Mouse (Mus musculus): ENCODE data around the gene Vdr. TPM values are rescaled to one million over a fixed set of nuclear protein-coding genes. Genes with fewer than 3 reads are reported as not detected.

Vdr gene
- total and polyA plus RNA-seq, 2 experiments, result 0.04 to 0.09 TPM

- Histone ChIP-seq H3K79me2 (ENCODE audit: control insufficient read depth, insufficient read depth, low read length) (peaks cover 4% of the 10 kb centered on the region; the same call in 1 of the 2 replicates), H3K9ac (ENCODE audit: low read depth, low read length) (peak overlapping the region; percentile 12; the same call in 1 of the 2 replicates), H3K36me3 (ENCODE audit: control insufficient read depth, insufficient read depth, low read length) (no peaks in the 10 kb centered on the region), H3K4me1 (ENCODE audit: control insufficient read depth, insufficient read depth, low read length) (peaks cover 6% of the 10 kb centered on the region), H3K27ac (replicated peaks; ENCODE audit: insufficient read depth, low read depth, low read length) (peak overlapping the region; percentile 34), H3K4me3 (ENCODE audit: insufficient read depth, low read depth, low read length) (0 out of 2 replicates have a peak overlapping the region, but pooled peaks have one; percentile 13), H3K27me3 (ENCODE audit: control insufficient read depth, insufficient read depth, low read length) (no peaks in the 10 kb centered on the region)
- no peak for DNase-seq (ENCODE audit: extremely low read depth, low read depth, low spot score)
- 63% methylated on average over 2 of the region's 2 CpGs for WGBS
- TF ChIP-seq POLR2A (IDR thresholded peaks at IDR 0.05; ENCODE audit: extremely low read depth, insufficient read depth, low read length), result no peak
- no peak for TF ChIP-seq CTCF (IDR thresholded peaks at IDR 0.05; ENCODE audit: low read depth, low read length)
Measured at GRCm38 (mm10) chr15:97829432-97829831, 81.0 kb downstream of the Vdr start.

- Histone ChIP-seq H3K4me1 (ENCODE audit: control insufficient read depth, insufficient read depth, low read length) (peaks cover 9% of the 10 kb centered on the region), H3K9ac (ENCODE audit: low read depth, low read length) (0 out of 2 replicates have a peak overlapping the region, but pooled peaks have one; percentile 34), H3K79me2 (ENCODE audit: control insufficient read depth, insufficient read depth, low read length) (peaks cover 4% of the 10 kb centered on the region; the same call in 1 of the 2 replicates), H3K4me3 (ENCODE audit: insufficient read depth, low read depth, low read length) (peak overlapping the region; percentile 13; the same call in 1 of the 2 replicates), H3K36me3 (ENCODE audit: control insufficient read depth, insufficient read depth, low read length) (no peaks in the 10 kb centered on the region), H3K27ac (replicated peaks; ENCODE audit: insufficient read depth, low read depth, low read length) (peak overlapping the region; percentile 34), H3K27me3 (ENCODE audit: control insufficient read depth, insufficient read depth, low read length) (no peaks in the 10 kb centered on the region)
- WGBS, result 61% methylated on average over 5 of the region's 5 CpGs
- no peak for DNase-seq (ENCODE audit: extremely low read depth, low read depth, low spot score)
- TF ChIP-seq CTCF (IDR thresholded peaks at IDR 0.05; ENCODE audit: low read depth, low read length) (no peak), POLR2A (IDR thresholded peaks at IDR 0.05; ENCODE audit: extremely low read depth, insufficient read depth, low read length) (no peak)
Measured at GRCm38 (mm10) chr15:97828901-97829338, 81.5 kb downstream of the Vdr start.

GRCm38 (mm10) chr15:97828221-97828842 is 82.1 kb downstream of the Vdr start:
- no peaks in the 10 kb centered on the region for H3K27me3 ChIP-seq (ENCODE audit: control insufficient read depth, insufficient read depth, low read length)
- H3K4me1 ChIP-seq (ENCODE audit: control insufficient read depth, insufficient read depth, low read length), result peaks cover 13% of the 10 kb centered on the region
- peak overlapping the region; percentile 21 for H3K9ac ChIP-seq (ENCODE audit: low read depth, low read length)
- H3K36me3 ChIP-seq (ENCODE audit: control insufficient read depth, insufficient read depth, low read length), result no peaks in the 10 kb centered on the region
- peak overlapping the region; percentile 11; the same call in 1 of the 2 replicates for H3K27ac ChIP-seq (replicated peaks; ENCODE audit: insufficient read depth, low read depth, low read length)
- WGBS, result 63% methylated on average over 6 of the region's 6 CpGs
- no peak for DNase-seq (ENCODE audit: extremely low read depth, low read depth, low spot score)
- H3K4me3 ChIP-seq (ENCODE audit: insufficient read depth, low read depth, low read length), result no peak overlapping the region
- H3K79me2 ChIP-seq (ENCODE audit: control insufficient read depth, insufficient read depth, low read length), result peaks cover 8% of the 10 kb centered on the region; the same call in 1 of the 2 replicates
- no peak for TF ChIP-seq POLR2A (IDR thresholded peaks at IDR 0.05; ENCODE audit: extremely low read depth, insufficient read depth, low read length)
- TF ChIP-seq CTCF (IDR thresholded peaks at IDR 0.05; ENCODE audit: low read depth, low read length), result no peak

- WGBS, result 76% methylated on average over 8 of the region's 8 CpGs
- H3K4me1 ChIP-seq (ENCODE audit: control insufficient read depth, insufficient read depth, low read length), result peaks cover 16% of the 10 kb centered on the region
- no peak overlapping the region for H3K27ac ChIP-seq (replicated peaks; ENCODE audit: insufficient read depth, low read depth, low read length)
- DNase-seq (ENCODE audit: extremely low read depth, low read depth, low spot score), result no peak
- H3K36me3 ChIP-seq (ENCODE audit: control insufficient read depth, insufficient read depth, low read length), result no peaks in the 10 kb centered on the region
- H3K9ac ChIP-seq (ENCODE audit: low read depth, low read length), result no peak overlapping the region
- peaks cover 8% of the 10 kb centered on the region; the same call in 1 of the 2 replicates for H3K79me2 ChIP-seq (ENCODE audit: control insufficient read depth, insufficient read depth, low read length)
- H3K27me3 ChIP-seq (ENCODE audit: control insufficient read depth, insufficient read depth, low read length), result no peaks in the 10 kb centered on the region
- TF ChIP-seq CTCF (IDR thresholded peaks at IDR 0.05; ENCODE audit: low read depth, low read length) (no peak), POLR2A (IDR thresholded peaks at IDR 0.05; ENCODE audit: extremely low read depth, insufficient read depth, low read length) (no peak)
- no peak overlapping the region for H3K4me3 ChIP-seq (ENCODE audit: insufficient read depth, low read depth, low read length)
Measured at GRCm38 (mm10) chr15:97827401-97827800, 83.0 kb downstream of the Vdr start.

- no peaks in the 10 kb centered on the region for H3K27me3 ChIP-seq (ENCODE audit: control insufficient read depth, insufficient read depth, low read length)
- TF ChIP-seq POLR2A (IDR thresholded peaks at IDR 0.05; ENCODE audit: extremely low read depth, insufficient read depth, low read length), result no peak
- H3K9ac ChIP-seq (ENCODE audit: low read depth, low read length), result no peak overlapping the region
- peaks cover 16% of the 10 kb centered on the region for H3K4me1 ChIP-seq (ENCODE audit: control insufficient read depth, insufficient read depth, low read length)
- H3K27ac ChIP-seq (replicated peaks; ENCODE audit: insufficient read depth, low read depth, low read length), result no peak overlapping the region
- H3K36me3 ChIP-seq (ENCODE audit: control insufficient read depth, insufficient read depth, low read length), result no peaks in the 10 kb centered on the region
- DNase-seq (ENCODE audit: extremely low read depth, low read depth, low spot score), result no peak
- 63% methylated on average over 5 of the region's 5 CpGs for WGBS
- H3K4me3 ChIP-seq (ENCODE audit: insufficient read depth, low read depth, low read length), result no peak overlapping the region
- H3K79me2 ChIP-seq (ENCODE audit: control insufficient read depth, insufficient read depth, low read length), result peaks cover 8% of the 10 kb centered on the region; the same call in 1 of the 2 replicates
Measured at GRCm38 (mm10) chr15:97826588-97827261, 83.7 kb downstream of the Vdr start.
